Mouse (Mus musculus) frontal cortex, postnatal 36 days (tissue): ENCODE results near the gene Ndufa8.
A peak's percentile ranks its signal among the peaks of the same experiment; 100 is the strongest.

Experiments
- DNase-seq, 2 experiments: peaks; one replicate each; pipeline ENCODE4 v3.0.0; 2022; ENCODE audit warnings: low spot score in 2 of 2

Gene Ndufa8

DNA sequence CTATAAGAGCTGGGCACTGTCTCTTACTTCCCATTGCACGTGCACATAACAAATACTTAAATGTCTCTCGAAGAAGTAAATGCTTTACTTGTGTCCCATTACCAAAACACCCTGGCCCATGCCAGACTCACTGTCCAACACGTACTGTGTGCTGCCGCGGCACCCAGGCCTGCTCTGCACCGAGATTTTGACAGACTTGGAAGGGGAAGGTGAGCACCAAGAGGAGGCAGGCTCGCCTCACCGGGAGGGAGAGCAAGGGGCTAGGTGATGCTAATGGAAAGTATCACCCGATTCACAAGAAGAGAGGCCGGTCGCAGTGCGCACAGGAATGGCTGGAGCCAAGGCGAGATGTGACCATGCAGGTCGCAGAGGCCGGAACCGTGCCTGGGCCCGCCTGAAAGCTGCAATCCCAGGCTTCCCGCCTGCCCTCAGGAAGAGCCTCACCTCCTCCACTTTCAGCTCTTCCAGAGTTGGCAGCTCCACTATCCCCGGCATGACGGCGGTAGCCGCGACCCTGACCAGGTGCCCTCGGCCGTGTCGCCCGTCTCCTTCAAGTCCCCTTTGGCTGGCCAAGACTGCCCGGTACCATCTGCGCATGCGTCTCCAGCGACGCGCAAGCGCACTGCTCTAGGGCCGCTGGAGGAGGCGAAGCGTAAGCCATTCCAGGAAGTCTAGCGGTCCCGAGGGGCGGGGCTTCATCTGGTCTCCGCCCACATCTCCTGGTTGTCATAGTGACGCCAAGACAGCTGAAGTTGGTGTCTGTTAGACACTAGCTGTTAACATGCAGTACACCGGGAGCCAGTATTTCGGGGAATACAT lies at the start of gene Ndufa8, which contains the start of gene Morn5:
Gene Ndufa8, minus strand, starts transcription at position 659 of the 819 bp plus-strand sequence.
Gene Morn5, plus strand, starts transcription at position 711 of the 819 bp plus-strand sequence.
- peak; percentile 98 for DNase-seq

DNA sequence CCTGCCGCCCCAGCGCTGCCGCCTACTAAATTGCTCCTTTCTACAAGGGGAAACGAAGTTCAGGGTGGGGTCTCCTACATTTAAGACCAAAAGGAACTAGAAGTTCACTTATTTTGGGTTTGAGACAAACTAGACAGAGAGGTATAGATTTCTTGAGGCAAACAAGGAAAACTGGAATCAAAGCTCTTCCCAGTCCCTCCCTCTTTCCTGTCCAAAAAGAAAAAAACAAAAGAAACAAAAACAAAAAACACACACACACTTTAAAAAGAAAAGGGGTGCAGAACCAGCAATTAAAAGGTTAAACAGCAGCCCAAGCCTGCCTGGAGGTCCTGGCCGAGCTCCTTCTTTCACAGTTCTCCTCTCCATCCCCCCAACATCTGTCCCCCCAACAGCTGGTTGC lies 48.8 kb upstream of the Ndufa8 start:
- DNase-seq = no peak

DNA sequence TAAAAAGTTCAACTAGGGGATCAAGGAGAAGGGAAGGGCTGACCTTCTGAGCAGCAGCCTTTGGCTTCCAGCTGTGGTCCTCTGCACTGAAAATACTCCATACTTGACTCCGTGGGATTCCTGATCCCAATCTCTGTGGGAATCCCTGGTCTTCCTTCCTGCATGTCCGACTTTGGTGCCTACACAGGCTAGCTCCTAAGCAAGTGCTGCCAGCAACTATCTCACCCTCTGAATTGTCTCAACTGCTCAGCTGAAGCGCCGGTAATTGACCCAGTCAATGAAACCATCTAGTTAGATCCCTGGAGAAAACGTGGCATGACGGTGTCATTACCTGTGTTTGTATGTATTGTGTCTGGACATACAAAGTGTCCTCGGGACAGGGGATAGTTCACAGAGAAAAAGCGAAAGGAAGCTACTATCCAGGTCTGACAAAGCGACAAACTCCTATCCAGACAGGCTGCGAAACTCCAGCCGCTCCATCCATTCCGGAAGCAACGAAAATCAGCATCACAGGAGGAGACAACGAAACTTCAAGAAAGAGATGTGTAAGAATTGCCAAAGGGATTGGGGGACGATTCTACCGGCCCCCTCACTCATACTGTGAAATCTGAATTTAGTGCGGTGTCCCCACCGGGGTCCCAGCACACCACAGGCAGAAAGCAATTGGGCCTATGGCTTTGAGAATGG lies 48.1 kb upstream of the Ndufa8 start:
- DNase-seq = no peak

DNA sequence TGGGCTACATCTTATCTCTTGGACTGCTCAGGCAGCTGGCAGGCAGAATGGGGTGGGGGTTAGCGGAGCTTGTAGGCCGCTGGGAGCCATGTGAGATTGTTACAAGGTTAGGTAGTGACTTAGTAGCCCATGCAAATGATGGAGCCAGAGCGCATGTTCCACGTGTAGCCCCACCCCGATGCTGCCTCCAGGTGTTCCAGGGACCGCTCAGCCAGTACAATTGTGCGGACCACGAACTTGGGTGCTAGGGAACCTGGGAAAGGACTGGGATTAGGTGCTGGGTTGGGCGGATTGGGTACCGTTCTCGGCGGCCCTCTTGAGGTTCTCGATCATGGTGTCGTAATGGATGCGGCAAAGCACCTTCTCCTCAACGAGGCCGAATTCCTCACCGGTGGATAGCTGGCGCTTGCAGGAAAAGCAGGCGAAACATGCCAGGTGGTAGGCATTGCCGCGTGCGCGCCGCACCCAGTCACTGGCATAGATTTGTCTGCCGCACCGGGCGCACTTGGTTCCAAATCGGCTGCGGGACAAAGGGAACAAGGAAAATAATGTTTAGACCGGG lies 44.8 kb upstream of the Ndufa8 start:
- no peak for DNase-seq

DNA sequence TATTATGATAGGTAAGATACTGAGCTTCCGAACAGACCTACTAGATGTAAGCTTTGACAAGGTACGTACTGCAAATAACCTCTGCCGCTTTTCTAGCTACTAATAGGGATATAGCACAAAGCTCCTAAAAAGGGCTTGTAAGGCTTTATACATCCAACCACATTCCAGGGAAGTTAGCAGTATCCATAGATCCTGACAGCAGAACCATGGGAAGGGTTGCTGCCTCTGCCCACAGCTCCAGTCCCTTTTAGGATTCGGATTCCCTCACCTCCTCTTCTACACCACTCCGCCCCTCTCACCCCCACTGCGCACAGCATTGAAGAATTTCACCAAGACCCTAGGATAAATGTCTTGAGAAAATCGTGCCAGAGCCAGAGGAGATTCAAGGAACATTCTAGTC lies 44.1 kb upstream of the Ndufa8 start:
- DNase-seq = no peak

DNA sequence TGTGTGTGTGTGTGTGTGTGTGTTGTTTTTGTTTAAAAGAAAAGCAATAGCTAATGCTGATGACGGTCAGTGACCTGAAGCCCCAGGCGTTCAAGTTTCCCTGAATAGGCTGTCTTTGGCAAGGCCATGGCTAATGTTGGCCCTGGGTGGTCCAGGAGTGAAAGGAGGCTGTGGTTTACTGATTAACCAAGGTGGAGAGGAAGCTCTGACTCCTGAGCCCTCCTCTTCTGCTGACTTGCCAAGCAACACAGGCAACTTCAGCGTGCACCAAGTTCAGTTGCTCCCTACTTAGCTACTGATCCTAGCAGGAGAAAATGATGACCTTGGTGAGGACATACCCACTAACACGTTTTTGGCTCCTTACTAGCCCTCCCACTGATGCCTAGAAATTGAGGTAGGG lies 43.5 kb upstream of the Ndufa8 start:
- DNase-seq = no peak

DNA sequence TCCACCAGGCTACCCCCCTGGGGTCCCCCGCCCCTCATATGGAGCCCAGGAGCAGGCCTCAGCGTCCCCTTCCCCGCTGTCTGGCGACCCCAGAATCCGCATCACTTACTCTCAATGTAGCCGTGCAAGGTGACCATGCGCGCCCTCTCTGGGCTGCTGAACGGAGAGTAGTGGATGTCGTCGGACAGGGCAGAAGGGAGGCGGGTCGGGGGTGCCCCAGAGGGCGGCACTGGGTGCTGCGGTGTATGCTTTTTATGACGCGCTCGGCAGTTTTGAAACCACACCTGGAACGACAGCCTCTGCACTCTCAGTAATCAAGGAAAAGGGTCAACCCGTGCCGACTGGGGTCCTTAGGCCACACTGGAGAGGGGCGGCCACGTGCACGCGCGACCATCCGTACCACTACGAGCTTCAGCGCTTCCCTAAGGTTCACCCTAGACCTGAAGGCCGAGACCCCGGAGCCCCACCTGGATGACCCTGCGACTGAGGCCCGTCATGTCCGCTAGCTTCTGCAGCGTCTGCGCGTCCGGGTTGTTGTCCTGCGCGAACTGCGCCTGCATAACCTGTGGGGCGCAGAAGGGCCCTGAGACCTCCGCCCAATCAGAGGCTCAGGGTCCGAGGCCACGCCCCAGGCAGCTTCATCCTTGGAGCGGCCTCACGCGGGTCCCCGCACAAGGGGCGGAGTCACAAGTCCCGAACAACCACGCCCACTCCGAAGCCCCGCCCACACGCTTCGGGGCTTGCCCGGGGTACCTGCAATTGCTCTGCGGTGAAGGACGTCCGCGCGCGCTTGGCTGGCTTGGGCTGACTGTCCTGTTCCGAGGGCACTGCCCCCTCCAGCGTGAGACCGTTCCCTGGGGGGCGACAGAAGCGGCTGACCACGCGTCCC lies 41.9 kb upstream of the Ndufa8 start:
- no peak for DNase-seq

DNA sequence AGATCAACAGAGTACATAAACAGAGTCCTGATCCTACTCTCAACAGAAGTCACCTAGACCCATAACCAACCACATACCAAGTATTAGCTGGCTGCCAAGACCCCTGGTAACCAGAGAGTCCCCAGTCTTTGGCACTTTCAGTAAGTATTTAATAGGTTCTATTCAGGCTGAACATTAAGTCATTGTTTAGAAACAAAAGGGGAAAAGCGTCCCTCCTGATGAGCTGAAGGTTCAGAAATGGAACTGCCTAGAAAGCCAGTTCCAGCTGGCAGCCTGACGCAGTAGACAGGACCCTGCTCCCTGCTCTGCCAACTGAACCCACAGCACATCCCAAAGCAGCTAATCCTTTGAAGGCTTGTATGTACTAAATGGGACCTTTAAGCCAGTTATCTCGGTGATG lies 40.0 kb upstream of the Ndufa8 start:
- no peak for DNase-seq

DNA sequence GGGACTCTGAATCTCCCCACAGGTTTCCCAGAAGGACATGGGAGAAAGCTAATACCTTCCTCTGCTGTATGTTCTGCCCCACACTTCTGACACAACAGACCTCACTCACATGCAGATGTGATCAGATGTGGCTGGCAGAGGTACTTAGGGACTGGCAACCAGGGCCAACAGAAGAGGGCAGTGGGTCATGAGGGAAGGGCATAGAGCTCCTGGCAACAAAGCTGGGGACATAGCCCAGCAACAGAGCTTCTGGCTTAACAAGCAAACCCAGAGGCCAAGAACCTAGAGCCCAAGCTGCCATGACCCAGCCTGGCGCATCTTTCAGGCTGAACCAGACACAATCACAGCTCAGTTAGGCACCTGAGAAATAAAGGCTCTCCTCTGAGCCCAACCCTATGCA lies 35.8 kb upstream of the Ndufa8 start:
- DNase-seq = no peak

DNA sequence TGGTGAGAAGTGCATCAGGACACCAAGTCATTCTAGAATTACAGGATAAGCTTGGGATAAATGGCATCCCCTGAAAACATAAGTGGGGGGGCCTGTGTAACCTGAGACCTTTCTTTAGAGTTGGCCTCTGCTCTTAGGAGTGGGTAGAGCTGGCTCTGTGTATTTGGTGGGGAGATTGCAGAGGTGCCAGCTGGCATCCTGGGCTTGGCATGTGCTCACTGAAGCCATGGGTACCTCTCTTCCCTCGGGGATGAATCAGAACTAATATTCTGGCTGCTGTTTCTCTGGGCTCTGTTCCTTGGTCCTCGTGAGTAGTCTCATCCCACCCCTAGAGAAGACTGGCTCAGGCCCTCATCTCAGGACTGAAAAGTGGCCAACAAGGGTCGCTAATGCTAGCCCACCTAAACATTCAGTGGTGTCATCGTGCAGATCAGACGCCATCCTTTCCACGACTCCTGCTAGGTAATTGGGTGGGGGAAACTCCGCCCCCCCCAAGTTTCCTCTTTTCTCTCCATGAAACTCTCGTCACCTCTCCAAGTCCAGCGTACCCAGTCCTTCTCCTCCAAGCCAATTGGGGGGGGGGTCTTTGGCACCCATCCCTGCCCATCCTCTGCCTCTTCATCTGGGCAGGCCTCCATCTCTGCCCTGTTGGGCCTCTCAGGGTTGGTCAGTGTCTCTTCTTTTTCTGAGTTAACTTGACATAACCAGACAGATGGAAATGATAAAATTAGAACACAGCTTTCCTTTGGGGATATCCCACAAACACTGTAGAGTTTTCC lies 33.8 kb upstream of the Ndufa8 start:
- no peak for DNase-seq

DNA sequence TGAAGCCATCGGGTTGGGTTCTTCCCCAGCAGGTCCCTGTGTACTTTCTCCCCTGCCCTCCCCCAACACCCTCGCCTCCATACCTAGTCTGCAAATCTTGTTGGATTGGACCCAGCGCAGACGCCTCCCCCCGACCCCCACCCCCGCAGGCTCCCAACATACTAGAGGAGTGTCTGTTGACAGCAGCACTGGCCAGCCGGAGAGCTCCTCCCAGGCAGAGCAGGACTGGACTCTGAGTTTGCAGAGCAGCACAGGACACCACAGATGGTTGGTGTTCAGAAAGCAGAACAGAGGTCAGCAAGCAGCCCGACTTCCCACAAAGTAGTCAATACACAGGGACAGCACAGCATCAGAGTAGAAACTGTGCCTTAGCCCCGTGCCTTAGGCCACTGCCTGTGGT lies 32.2 kb upstream of the Ndufa8 start:
- DNase-seq = no peak

DNA sequence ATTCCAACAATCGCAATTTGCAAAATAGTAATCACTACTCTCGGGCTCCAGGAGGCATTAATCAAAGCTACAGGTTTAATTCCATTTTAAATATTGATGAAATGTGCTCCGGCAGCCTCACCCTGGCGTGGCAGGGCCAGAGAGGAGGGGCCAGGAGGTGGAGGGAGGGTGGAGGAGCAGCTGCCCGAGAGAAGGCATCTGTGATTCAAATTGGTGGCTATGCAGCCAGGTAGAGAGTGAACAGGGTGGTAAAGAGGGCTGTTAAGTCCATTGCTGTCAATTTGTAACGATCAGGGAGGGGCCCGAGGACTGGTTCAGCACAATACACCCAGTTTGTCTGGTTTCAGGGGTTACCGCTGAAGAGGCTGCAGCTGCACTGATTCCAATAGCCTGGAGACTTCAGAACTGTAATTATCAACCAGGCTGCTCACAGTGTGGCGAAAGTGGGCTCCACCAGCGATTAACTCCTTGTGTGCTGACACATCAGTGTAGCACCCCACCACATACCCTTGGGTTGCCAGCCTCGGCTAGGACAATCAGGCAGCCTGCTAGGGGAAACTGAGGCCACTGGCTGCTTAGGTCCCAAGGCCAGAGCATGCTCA lies 28.1 kb upstream of the Ndufa8 start:
- DNase-seq = no peak

DNA sequence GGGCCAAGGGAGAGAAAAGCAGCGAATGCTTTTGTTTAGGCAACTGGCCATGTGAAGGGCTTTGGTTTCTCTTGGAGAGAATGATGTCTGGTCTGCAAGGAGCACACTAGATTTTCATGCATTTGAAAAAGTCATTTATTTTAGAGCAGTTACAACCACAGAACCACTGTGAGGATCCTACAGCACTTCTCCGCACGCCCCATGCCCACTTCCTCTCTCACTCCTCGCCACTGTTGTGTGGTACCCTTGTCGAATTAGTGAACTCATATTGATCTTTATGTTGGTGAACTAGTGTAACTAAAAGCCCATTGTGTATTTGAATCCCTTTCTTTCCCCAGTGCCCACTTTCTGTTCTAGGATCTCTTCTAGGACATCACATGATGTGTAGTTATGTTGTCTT lies 26.0 kb upstream of the Ndufa8 start:
- no peak for DNase-seq

DNA sequence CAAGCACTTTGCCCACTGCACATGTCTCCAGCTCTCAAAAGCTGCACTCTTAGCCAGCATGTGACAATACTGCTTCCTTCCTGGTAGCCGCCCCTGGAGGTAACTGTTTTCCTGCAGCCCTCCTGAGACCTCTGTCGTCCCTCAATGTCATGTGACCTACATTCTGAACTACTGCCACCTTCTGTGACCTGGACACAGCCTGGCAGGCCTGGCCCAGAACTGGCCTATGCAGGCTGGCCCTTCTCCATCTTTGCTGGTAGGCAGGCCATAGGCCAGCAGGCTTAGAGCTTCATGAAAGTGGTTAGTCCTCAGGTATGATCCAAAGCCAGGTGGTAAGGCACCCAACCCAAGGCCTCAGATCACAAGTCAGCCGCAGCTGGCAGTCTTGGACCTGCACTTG lies 24.6 kb upstream of the Ndufa8 start:
- no peak for DNase-seq

DNA sequence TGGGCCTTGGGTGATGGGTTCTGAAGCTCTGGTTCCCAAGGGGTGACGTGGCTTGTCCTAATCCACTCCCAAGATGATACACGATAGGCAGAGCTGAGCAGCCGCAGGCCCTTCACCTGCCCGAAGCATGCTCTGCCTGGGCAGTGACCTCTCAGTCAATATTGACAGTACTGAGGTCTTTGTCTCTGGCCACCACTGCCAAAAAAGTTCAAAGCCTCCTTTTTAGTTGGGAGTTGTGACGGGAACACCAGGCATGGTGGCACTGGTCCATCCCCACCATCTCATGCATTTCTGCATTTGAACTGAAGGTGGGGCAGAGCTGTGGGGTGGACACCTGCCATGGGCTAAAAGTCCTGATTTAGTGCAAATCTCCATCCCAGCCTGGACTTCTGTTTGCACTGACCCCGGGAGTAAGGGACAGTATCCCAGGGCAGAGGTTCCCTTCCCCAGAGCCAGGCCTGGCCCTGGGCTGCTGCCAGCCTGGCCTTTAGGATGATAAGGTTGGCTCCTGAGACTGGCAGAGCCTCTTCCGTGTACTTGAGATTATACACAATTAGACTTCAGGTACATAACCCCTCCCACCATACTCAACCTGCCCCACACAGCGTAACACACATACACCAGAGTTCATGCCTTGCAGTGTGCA lies 22.6 kb upstream of the Ndufa8 start:
- no peak for DNase-seq

DNA sequence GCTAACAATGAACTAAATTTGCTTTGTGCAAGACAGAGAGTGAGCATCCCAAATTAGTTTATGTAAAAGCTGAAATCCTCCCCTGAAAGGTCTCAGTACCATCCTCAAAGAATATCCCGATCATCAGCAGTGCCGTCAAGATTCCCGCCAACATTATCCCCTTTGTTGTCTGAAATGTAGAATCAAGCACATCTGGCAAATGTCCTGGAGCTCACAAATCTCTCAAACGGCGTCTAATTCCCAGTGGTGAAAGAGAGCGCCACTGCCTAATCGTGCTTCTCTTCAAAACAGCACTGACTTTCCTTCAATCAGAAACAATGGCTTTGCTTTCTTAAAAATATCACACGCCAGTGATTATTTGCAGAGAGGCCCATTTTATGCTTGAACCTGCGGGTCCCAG lies 17.9 kb upstream of the Ndufa8 start:
- no peak for DNase-seq

DNA sequence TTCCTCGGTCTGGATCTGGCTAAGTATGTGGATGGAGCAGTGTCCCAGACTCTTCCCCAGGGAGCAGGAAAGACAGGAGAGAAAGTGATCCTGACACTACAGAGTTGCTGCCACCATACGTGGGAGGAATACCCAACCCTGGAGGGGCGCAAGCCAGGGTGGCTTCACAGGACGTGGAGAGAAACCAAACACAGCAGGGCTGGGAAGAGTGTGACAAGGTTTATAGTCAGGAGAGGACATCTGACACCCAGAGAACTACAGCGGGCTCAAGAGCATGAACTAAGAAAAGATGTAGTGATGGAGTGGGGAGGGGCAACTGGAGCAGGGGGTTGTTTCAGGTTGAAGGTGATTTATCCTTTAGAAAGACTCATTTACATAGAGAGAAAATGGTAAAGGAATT lies 12.2 kb upstream of the Ndufa8 start:
- no peak for DNase-seq

DNA sequence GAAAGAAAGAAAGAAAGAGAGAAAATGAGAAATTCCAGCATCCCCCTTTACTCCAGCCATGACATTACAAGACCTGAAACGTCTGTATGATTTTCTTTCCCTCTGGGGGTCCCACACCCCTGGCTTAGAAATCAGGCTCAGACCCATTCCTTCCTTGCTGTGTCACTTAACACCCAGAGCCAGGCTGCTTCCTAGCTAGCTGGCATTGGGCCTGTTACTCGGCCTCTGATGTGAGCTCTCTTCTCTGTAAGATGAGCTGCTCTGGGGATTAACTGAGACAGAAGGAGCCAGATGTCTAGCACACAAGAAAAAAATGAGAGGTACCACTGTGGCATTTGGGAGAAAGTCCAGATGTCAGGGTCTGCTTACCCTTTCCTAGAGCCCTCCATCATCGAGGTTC lies 7.0 kb upstream of the Ndufa8 start:
- DNase-seq = no peak

DNA sequence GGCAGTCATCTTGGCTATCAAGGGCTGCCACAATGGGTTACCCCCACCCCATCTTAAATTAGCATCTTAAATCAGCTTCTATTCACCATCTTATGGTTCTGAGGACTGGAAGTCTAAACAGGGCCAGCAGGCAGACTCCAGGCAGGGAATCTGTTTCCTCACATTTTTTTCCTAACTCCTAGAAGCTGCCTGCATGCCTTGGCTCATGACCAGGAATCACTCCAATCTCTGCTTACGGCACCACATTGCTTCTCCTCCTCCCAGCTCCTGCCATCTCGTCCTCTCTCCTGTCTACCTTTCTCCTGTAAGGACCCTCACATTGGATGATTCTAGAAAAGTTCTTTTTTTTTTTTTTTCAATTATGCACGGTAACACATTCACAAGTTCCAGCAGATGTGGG lies 4.0 kb upstream of the Ndufa8 start:
- DNase-seq = peak; percentile 24 to 48

DNA sequence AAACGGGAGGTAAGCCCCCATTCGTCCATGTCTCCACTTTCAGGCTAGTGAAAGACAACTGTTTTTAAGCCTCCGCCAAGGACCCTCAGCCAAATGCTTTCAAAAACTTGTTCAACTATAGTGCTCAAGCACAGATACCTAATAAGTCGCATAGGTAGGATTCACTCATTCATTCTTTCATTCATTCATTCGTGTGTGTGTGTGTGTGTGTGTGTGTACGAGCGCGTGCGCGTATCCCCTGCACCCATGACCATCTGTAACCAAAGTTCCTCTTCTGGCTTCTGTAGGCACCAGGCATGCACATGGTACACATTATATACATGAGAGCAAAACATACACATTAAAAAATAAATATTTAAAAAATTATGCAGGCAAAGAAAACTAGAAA lies 355 bp upstream of the Ndufa8 start:
- no peak for DNase-seq
